Mouse (Mus musculus): Measurements from ENCODE around the gene Ssb.

GRCm38 (mm10) chr2:69838707-69839106 is 22.7 kb upstream of the Ssb start:
- no peak for TF ChIP-seq CTCF (IDR thresholded peaks at IDR 0.05; ENCODE audit: low read depth, low read length)
- no peak for TF ChIP-seq POLR2A (IDR thresholded peaks at IDR 0.05; ENCODE audit: insufficient read depth, low read length)
